Mouse (Mus musculus) G1E (cell line): Measurements from ENCODE around the gene Acaa1a.

Experiments
- CTCF ChIP-seq: IDR thresholded peaks from 2 replicates; pipeline ENCODE4 v1.5.1; 2012; ENCODE audit warnings: low read depth, low read length, inconsistent platforms, mixed read lengths
- GATA1 ChIP-seq: IDR thresholded peaks from 2 replicates; pipeline ENCODE4 v1.6.1; 2012; ENCODE audit warnings: borderline replicate concordance, low read length, inconsistent platforms, mixed read lengths
- POLR2AphosphoS5 ChIP-seq: IDR thresholded peaks from 2 replicates; pipeline ENCODE4 v1.6.1; 2012; ENCODE audit warnings: low read depth, low read length, inconsistent platforms; ENCODE audit not compliant: insufficient replicate concordance
- TAL1 ChIP-seq: conservative IDR thresholded peaks from 2 replicates; pipeline ENCODE4 v1.6.1; 2012; ENCODE audit warnings: low read depth, low read length, inconsistent platforms, mixed read lengths

- no peak for TF ChIP-seq GATA1
- TF ChIP-seq CTCF = no peak
- TF ChIP-seq POLR2AphosphoS5 = no peak
- TF ChIP-seq TAL1 = no peak
Observed at GRCm38 (mm10) chr9:119309067-119309466, 30.4 kb upstream of the Acaa1a start.
